Mouse (Mus musculus): ENCODE measurements around the gene Best1. TPM values are rescaled to one million over a fixed set of nuclear protein-coding genes. Genes with fewer than 3 reads are reported as not detected.

The Best1 gene
- polyA plus RNA-seq, 1 experiment = 0.33 TPM

DNA sequence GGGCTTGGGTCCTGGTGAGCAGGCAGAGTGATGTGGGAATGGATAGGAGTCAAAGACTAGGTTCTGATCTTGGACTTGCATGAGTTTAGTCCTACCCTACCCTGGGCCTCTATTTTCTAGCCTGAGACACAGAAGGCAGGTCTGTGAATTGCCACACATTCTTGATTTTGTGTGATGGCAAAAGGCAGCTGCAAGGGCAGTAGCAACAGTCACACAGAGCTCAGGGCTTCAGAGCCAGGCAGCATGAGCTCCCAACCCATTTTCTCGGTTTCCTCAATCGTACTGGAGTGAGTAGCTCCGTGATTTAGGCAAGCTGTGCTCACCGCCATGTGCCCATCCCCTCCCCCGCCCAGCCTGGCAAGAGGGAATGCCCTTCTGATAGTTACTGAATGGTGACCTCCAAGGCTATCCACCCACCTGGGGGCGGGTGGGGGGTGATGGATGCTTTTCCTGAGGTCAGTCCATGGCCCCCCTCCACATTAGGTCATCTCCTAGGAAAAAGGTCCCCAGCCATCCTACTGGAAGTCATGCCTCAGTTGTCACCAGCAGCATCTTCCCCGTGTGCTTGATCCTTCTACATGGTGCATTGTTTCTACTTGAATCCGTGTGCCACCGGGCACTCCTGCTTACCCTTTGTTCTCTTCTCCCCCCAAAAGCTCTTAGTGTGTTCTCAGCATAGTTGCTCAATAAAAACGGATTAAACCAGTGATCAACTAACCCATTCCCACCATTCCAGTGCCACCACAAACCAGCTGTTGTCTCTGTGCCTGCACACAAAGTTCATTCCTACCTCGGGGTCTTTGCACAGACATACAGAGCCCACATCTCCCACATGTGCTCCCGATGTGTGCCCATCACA, 4.0 kb downstream of the Best1 start:
- TF ChIP-seq CTCF (IDR thresholded peaks at IDR 0.05; ENCODE audit: borderline replicate concordance, insufficient read depth, low read length) (no peak), POLR2A (IDR thresholded peaks at IDR 0.05; ENCODE audit: low read depth, low read length) (no peak)
- Histone ChIP-seq H3K4me1 (ENCODE audit: control insufficient read depth, insufficient read depth, low read length) (no peaks in the 10 kb centered on the region), H3K4me3 (ENCODE audit: insufficient read depth, low read length) (no peak overlapping the region), H3K27ac (ENCODE audit: insufficient read depth, low read length) (no peak overlapping the region)

DNA sequence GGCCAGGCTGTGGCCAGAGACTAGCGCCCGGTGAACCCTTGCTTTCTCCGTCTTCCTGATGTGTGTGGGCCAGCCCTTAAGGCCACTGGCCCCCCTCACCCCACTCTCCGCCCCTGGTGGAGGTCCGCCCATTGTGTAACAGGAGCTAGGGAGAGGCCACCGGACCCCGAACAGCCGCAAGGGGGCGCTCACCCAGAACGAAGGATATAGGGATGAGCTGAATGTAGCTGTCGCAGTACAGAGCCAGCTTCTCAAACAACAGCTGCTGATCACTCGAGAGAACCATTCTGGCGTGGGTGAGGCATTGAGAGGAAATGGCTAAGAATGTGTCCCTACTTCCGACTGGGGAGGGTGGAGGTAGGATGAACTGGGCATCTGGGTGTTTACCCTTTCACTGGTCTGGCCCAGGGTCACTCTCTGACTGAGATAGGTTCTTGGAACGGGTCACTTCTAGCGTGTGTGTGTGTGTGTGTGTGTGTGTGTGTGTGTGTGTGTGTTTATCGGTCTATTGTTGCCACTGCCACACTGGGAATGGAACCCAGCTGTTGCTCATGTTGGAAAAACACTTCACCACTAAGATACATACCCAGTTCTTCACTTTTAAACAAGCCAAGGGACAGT, 8.3 kb downstream of the Best1 start:
- no peak overlapping the region for H3K4me3 ChIP-seq (ENCODE audit: insufficient read depth, low read length)
- no peak overlapping the region for H3K27ac ChIP-seq (ENCODE audit: insufficient read depth, low read length)
- TF ChIP-seq POLR2A (IDR thresholded peaks at IDR 0.05; ENCODE audit: low read depth, low read length) = no peak
- peak; percentile 48 for TF ChIP-seq CTCF (IDR thresholded peaks at IDR 0.05; ENCODE audit: borderline replicate concordance, insufficient read depth, low read length)

DNA sequence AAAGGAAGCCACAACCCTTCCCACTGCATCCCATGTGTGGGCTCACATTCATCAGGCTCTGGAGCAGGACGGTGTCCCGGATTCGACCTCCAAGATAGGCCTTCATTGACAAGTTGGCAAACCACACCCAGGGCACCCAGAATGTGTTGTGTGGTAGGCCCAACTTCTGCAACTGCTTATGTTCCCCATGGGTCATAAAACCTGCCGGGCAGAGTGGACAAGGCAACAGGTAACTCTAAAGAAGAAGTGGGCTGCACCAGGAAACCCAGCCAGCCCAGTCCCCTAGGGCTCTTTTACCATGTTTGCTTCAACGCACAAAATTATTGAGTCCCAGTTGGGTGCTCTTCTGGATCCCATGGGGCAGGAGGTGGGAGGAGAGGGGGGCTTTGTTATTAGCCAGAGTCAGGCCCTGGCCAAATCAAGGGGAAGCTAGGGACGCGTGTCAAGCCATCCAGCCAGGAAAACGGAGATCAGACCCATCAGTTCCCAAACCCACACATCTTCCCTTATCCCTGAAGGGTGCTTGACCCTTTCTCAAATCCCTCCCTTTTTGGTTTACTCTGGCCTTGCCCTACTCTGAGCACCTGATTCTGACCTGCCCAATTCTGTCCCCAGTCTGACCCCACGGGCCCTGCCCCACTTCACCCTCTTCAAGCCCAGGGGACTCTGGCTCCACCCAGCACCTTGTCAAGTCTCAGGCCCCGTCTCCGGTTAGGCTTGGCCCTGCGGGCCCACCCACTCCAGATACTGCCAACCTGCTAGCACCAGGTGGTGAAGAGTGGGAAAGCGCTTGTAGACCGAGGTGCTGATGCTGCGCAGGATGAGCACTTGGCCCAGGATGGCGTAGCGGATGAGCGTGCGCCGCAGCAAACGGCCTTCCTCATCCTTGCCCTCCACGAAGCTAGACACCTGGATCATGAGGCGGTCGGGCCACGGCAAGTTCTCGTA, 9.1 kb downstream of the Best1 start:
- peaks cover 2% of the 10 kb centered on the region; the same call in 1 of the 2 replicates for H3K4me1 ChIP-seq (ENCODE audit: control insufficient read depth, insufficient read depth, low read length)
- H3K4me3 ChIP-seq (ENCODE audit: insufficient read depth, low read length) = no peak overlapping the region
- TF ChIP-seq POLR2A (IDR thresholded peaks at IDR 0.05; ENCODE audit: low read depth, low read length) (no peak), CTCF (IDR thresholded peaks at IDR 0.05; ENCODE audit: borderline replicate concordance, insufficient read depth, low read length) (no peak)
- no peak overlapping the region for H3K27ac ChIP-seq (ENCODE audit: insufficient read depth, low read length)

More for the DNA sequence above, 8.3 kb downstream of the Best1 start:
- H3K4me1 ChIP-seq (ENCODE audit: control insufficient read depth, insufficient read depth, low read length) = no peaks in the 10 kb centered on the region

DNA sequence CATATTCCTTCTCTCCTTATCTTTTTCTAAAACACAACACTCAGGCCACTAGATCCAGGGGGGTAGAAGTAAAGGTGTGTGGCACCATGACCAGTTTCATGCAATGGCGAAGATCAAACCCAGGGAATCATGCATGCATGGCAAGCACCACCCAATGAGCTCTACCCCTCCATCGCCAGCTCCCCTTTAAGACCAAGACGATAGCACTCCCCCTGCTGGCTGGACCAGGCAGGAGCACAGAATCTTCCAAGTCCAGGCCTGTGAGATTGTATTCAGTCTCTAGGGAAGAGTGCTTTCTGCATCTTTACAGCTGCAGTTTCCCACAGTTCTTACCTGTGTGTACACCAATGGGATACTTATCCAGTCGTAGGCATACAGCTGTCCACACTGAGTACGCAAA, 10.1 kb downstream of the Best1 start:
- peak; percentile 89 for TF ChIP-seq CTCF (IDR thresholded peaks at IDR 0.05; ENCODE audit: borderline replicate concordance, insufficient read depth, low read length)
- no peak for TF ChIP-seq POLR2A (IDR thresholded peaks at IDR 0.05; ENCODE audit: low read depth, low read length)
- peaks cover 2% of the 10 kb centered on the region; the same call in 1 of the 2 replicates for H3K4me1 ChIP-seq (ENCODE audit: control insufficient read depth, insufficient read depth, low read length)
- H3K4me3 ChIP-seq (ENCODE audit: insufficient read depth, low read length) = no peak overlapping the region
- no peak overlapping the region for H3K27ac ChIP-seq (ENCODE audit: insufficient read depth, low read length)

- H3K27ac ChIP-seq (ENCODE audit: insufficient read depth, low read length) = no peak overlapping the region
- peaks cover 2% of the 10 kb centered on the region; the same call in 1 of the 2 replicates for H3K4me1 ChIP-seq (ENCODE audit: control insufficient read depth, insufficient read depth, low read length)
- H3K4me3 ChIP-seq (ENCODE audit: insufficient read depth, low read length) = no peak overlapping the region
- TF ChIP-seq POLR2A (IDR thresholded peaks at IDR 0.05; ENCODE audit: low read depth, low read length) (no peak), CTCF (IDR thresholded peaks at IDR 0.05; ENCODE audit: borderline replicate concordance, insufficient read depth, low read length) (no peak)
These were observed 11.6 kb downstream of the Best1 start for GRCm38 (mm10) chr19:9989884-9990256.

- Histone ChIP-seq H3K27ac (ENCODE audit: insufficient read depth, low read length) (no peak overlapping the region), H3K4me3 (ENCODE audit: insufficient read depth, low read length) (no peak overlapping the region), H3K4me1 (ENCODE audit: control insufficient read depth, insufficient read depth, low read length) (peaks cover 6% of the 10 kb centered on the region; the same call in 1 of the 2 replicates)
- TF ChIP-seq CTCF (IDR thresholded peaks at IDR 0.05; ENCODE audit: borderline replicate concordance, insufficient read depth, low read length) (peak; percentile 40; the same call in 1 of the 2 replicates), POLR2A (IDR thresholded peaks at IDR 0.05; ENCODE audit: low read depth, low read length) (no peak)
These were observed 12.1 kb downstream of the Best1 start for GRCm38 (mm10) chr19:9989171-9989883.

DNA sequence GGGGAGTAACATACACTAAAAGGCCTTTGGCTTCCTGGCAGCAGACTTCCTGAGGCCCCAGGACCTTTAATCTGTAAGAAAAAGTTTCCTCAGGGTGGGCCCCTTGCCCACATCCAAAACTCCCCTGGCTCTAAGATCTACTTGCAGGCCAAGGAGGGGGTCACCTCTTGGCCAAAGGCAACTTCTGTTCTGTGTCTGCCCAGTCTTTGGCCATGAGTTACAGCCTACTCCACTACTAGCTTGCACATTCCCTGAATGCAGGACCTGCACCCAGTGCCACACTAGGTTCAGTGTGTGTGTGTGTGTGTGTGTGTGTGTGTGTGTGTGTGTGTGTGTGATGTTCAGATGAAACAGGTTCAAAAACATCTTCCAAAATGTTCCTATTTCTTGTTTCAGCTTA, 13.8 kb downstream of the Best1 start:
- Histone ChIP-seq H3K27ac (ENCODE audit: insufficient read depth, low read length) (no peak overlapping the region), H3K4me3 (ENCODE audit: insufficient read depth, low read length) (no peak overlapping the region)
- TF ChIP-seq CTCF (IDR thresholded peaks at IDR 0.05; ENCODE audit: borderline replicate concordance, insufficient read depth, low read length) = no peak
- TF ChIP-seq POLR2A (IDR thresholded peaks at IDR 0.05; ENCODE audit: low read depth, low read length) = no peak

DNA sequence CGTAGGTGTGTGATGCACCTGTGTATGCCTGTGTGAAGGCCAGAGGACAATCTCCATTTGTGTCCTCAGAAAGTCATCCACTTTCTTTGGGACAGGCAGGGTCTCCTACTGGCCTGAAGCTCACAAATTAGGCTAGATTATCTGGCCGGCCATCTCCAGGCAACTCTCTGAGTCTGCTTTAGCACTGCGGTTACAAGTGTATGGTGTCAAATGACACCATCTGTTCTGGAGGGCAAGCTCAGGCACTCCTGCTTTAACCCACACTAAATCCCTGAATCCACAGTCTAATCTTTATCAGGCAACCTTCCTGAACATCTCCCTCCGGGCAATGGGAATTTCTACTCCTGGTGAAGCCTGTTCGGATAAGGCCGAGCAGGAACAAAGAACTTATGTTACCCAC, 14.2 kb downstream of the Best1 start:
- no peak overlapping the region for H3K4me3 ChIP-seq (ENCODE audit: insufficient read depth, low read length)
- no peak for TF ChIP-seq POLR2A (IDR thresholded peaks at IDR 0.05; ENCODE audit: low read depth, low read length)
- TF ChIP-seq CTCF (IDR thresholded peaks at IDR 0.05; ENCODE audit: borderline replicate concordance, insufficient read depth, low read length) = no peak
- no peak overlapping the region for H3K27ac ChIP-seq (ENCODE audit: insufficient read depth, low read length)
- peaks cover 8% of the 10 kb centered on the region; the same call in 1 of the 2 replicates for H3K4me1 ChIP-seq (ENCODE audit: control insufficient read depth, insufficient read depth, low read length)

More for the DNA sequence above, 13.8 kb downstream of the Best1 start:
- peaks cover 8% of the 10 kb centered on the region; the same call in 1 of the 2 replicates for H3K4me1 ChIP-seq (ENCODE audit: control insufficient read depth, insufficient read depth, low read length)
